Mouse (Mus musculus) forebrain, embryonic 14.5 days (tissue): ENCODE measurements around the gene Commd9. TPM values are rescaled to one million over a fixed set of nuclear protein-coding genes. Genes with fewer than 3 reads are reported as not detected.

ENCODE experiments used
- polyA plus RNA-seq: library from polyadenylated mRNA; unstranded; fragments of >200 nt; fragmentation: Nextera tagmentation; extraction: Ambion mirVana; gene quantifications from 2 replicates; pipeline ENCODE4 v1.2.1, GENCODE M21; 2014

Commd9 gene
- polyA plus RNA-seq, 1 experiment from 2014 or later, result 118 TPM

Other genes starting within 250 kb of the Commd9 start
- gene Rag1, start 236.7 kb upstream of the Commd9 start, polyA plus RNA-seq, result 0.07 and 0.13 TPM in 2 replicates
- 50.2 and 58.8 TPM in 2 replicates for gene B230118H07Rik, start 236.7 kb upstream of the Commd9 start, polyA plus RNA-seq
- gene Traf6, start 207.8 kb upstream of the Commd9 start, polyA plus RNA-seq, result 12.8 and 13.1 TPM in 2 replicates
- 5.1 and 5.4 TPM in 2 replicates for gene Prr5l, start 3.2 kb upstream of the Commd9 start, polyA plus RNA-seq